Mouse (Mus musculus) embryo, embryonic 9.5 days (tissue): ENCODE data around the gene Pxmp2.

Experiments used
- DNase-seq: peaks from one replicate; pipeline ENCODE4 v3.0.0-alpha.2; 2017; ENCODE audit errors: extremely low spot score

Pxmp2 gene

DNA sequence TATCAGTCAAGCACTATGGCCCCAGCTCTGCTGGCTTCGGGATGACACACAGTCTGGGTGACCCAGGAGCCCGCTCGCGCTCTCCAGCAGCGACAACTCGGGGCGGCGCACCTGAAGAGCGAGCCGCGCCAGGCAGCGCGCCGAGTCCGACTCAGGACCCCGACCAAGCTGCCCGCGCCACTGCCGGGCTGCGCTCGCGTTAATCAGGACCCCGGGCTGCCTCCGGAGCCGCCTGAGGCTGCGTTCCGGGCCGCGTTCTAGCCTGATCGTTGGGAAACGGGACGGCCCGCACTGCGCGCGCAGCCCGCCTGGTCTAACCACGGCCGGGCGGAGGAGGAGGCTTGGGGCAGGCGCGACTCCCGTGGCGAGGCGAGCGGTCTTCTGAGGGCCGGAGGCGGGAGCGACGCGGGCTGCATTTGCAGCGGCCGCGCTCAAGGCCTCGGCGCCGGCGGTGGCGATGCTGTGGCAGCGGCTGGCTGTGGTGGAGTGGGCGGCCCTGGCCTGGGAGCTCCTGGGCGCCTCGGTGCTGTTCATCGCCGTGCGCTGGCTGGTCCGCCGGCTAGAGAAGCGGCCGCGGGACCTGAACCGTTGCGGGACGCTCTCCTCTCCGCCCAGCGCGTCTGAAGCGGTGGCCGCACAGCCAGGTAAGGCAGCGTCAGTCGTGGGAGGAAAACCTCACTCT, 55.1 kb downstream of the Pxmp2 start, which contains the start of gene Ankle2:
Gene Ankle2, plus strand, starts transcription at position 225 of the 682 bp plus-strand sequence.
- peak; percentile 94 for DNase-seq

DNA sequence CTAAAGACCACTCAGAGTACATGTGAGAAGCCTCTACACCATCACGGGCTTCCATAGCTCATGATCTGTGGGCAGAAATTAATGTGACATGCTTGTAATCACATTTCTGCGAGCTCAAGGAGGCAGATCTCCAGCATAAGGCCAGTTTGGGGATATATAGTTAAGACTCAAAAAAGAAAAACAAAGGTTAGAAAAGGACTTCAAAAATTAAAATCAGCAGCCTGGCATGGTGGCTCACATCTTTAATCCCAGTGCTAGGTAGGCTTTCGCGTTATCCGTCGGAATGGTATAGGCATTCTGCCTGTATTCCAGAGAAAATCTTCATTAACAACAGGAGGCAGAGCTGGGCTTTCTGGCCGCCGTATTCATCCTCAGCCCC, 55.6 kb downstream of the Pxmp2 start:
- no peak for DNase-seq

DNA sequence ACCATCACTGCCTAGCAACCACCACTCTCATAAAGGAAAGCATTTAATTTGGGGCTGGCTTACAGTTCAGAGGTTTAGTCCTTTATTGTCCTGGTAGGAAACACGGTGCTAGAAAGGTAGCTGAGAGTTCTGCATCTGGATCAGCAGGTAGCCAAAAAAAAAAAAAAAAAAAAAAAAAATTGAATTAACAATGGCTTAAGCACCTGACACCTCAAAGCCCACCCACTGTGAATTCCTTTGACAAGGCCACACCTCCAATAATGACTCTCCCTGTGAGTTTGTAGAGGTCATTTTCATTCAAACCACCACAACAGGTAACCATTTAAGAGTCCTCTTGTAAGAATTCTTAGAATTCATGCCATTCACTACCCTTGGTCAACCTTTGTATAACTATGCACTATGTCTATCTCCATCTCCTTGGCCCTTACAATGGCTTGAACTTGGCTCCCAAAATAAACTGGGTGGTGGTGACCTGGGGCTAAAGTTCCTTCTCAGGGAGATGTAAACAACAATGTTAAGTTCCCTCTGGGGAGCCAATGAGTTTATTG, 58.6 kb downstream of the Pxmp2 start:
- DNase-seq, result no peak

DNA sequence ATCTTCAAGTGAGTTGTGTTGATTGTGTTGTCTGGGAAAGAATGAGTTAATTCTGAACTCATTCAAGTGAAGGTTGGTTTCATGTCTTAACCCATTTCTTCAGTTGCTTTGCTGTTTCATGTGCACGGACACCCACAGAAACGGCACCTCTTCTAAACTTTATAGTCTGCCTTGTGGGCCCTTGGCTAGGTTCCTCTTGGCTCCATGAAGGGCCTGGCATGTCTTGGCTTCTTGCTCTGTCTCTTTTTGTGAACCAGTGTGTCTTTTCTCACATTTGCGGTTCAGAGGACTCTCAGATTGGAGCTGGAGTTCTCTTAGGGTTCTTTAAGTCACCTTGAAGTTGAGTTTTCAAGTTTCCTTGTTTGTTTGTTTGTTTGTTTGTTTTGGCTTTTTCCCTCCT, 60.9 kb downstream of the Pxmp2 start:
- no peak for DNase-seq
